Mouse (Mus musculus): ENCODE data around the gene Tmem102.

Gene Tmem102

DNA sequence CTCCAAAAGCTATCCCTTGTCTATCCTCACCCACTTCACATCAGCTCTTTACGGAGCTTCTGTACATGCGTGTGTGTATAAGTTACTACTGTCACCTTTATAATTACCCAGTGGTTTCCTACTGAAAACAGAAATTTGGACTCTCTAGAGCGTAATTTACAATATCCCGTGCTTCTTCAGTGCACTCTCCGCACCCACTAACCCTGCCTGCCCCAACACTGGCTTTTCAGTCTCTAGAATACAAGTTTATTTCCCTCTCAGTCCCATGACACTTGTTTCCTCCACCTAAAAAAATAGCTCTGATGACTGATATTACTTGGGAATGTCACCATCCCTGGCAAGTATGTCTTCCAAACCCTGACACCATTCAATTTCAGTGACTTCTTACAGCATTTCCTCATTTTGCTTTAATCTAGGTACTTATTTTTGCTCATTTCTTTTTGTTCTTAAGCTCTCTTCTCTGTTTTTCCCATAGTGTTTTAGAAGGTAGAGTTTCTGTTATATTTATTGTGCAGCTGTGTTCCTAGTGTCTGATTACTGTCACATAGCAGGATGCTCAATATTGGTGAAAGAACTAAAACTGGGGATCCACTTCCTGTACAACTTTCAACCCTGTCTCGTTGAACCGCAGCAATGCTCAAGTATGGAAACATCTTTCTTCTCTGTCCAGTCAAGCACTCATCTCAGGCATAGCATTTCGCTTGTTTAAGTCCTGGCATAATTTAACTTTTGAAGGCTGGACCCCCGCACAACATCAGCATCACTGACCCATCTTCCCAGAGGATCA lies 47.9 kb downstream of the Tmem102 start:
- no peak for DNase-seq (ENCODE audit: low spot score)

DNA sequence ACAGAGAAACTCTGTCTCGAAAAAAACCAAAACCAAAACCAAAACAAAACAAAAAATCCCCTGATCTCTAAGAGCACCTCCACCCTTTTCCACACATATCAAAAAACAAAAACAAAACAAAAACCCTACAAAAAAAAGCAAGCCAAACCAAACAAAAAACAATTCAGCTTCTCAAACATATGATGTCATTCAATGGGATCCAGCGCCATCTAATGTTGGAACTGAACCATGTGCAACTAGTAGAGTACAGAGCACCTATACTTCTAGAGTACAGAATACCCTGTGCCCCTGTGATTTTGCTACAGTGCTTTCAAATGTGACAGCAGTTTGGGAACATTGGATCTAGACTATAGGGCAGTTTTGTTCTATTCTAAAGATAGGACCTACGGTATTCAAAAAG lies 50.7 kb downstream of the Tmem102 start:
- DNase-seq (ENCODE audit: low spot score) = no peak

DNA sequence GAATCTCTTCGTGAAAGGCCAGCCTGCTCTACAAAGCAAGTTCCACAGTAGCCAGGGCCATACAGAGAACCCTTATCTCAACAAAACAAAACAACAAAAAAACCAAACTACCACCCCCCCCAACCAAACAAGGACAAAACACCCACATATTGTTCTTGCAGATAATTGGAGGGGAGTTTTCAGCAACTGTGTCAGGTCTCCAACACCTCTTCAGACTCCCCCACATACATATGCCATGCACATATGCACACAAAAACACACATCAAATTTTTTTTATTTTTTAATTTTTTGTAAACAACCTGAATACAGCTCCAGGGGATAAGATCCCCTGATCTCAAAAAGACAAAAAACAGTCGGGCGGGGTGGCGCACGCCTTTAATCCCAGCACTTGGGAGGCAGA lies 51.2 kb downstream of the Tmem102 start:
- DNase-seq (ENCODE audit: low spot score) = no peak

Data from layer of hippocampus, adult 11-12 months (tissue).